Mouse (Mus musculus): ENCODE results near the gene Sh2d6. TPM values are rescaled to one million over a fixed set of nuclear protein-coding genes. Genes with fewer than 3 reads are reported as not detected.
"Not testable (repeated sequence)": the region's sequence is repeated elsewhere in the genome, so short reads cannot be mapped to it uniquely, and the experiment has no call there.

Sh2d6 gene
- total RNA-seq, 2 experiments from 2014 or later: 1.00 to 1.3 TPM

DNA sequence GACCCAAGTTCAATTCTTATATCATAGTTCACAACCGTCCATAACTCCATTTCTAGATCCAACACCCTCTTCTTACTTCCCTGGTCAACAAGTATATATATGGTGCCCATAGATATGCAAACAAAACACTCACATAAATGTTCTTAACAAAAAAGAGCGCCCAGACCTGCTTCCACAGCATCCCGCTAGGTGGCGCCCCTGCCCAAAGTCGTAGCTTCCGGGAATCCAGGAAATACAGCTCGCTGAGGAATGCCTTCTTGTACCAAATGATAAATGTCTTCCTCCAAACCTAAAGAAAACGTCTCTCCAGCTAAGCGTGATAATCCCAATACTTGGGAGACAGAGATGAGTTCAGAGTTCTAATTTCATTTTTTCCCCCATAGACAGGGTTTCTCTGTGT, 13.7 kb upstream of the Sh2d6 start:
- peak; percentile 63 for DNase-seq

DNA sequence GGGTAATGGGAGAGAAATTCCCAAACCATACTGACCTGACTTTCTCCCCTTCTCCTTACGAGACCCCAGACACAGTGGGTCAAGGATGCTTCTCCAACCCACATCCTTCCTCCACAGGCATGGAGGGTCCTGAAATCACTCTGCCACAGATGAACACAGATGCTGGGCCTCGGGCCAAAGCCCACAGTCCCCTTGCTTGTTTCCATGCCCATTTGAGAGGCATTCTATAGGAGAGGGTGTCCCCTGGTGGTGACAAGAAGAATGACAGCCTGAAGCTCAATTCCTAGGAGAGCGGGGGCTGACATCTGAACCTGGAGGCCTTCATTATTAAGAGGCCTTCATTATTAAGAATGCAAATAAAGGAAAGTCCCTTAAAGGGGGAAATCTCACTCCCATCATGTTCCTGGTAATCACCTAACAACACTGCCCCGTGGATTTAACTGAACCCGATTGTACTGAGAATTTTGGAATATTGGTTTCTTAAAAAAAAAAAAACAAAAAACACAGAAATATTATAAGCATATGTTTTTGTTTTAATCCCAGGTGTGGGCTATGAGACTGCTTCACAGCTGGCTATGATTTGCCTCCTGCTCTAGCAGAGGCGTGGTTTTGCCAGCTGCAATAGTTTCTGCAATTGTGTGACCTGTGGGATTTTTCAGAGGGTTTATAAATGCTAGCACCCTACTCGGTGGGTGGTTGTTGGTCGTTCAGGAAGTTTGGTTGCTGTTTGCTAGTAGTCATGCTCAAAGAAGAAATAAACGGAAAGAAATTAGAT, 12.7 kb upstream of the Sh2d6 start:
- peak; percentile 48 for DNase-seq

DNA sequence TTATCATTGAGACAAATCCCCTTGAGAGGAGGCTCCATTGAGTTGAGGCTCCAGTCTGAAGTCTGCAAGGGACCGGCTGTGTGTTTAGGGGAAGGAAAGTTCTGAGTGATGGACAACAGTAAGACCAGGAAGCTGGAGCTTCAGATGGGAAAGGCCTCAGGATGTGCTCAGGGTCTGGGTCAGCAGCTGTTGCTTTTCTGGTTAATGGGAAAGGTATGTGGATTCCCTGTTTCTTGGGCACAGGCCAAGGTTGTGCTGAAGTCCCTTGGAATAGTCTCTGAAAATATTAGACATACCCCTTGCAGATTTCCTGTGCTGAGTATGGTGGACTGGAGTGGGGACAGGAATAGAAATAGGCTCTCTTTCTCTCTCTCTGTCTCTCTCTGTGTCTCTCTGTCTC, 12.0 kb upstream of the Sh2d6 start:
- DNase-seq: not testable (repeated sequence)

DNA sequence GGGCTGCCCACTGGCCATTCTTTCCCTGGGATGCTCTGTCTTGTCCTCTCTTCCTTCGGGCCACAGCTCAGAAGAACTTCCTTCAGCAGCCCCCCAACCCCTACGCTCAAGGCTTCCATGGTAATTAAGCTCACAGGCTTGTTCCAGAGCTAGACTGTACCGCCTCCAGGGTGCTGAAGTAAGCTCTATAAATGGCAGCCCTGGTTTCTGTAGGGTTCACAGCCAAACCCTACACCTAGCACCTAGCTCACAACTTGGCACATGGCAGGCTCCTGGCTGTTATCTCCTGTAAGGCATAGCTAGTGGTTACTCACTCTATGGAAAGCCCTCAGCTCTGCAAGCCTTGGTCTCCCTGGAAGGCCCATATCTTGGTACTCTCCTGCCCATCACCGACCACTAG, 11.1 kb upstream of the Sh2d6 start:
- DNase-seq: no peak

DNA sequence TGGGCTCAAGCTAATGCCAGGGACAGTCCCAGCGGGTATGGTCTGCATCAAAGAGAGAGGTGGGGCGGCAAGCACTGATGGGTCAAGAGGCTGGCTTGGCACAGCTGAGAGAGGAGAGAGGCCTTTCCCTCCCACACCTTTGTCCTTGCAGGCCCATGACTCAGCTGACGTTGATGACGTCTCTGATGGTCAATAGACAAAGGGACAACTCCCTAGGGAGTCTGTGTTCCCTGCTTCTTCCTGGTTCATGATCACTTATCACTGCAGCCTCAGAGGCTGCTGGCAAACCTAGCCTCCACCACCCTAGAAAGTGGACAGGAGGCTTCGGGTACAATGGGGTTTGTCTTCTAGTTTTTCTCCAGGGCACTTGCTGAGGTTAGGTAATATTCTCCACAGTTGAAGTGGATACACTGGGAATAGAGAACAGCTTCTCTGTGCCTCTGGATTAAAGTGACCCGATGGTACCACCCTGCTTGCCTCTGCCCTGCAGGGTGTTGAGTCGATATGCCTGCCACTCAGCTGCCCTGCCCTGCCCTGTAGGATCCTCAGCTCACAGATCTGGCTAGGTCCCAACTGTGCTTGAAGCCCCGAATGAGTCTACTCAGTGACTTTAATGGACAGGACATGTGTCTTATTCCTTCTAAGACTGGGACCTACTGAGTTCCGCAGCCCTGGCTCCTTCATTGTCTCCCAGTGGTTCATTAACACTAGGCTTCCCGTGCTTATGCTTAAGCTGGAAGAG, 7.1 kb upstream of the Sh2d6 start:
- DNase-seq: no peak

DNA sequence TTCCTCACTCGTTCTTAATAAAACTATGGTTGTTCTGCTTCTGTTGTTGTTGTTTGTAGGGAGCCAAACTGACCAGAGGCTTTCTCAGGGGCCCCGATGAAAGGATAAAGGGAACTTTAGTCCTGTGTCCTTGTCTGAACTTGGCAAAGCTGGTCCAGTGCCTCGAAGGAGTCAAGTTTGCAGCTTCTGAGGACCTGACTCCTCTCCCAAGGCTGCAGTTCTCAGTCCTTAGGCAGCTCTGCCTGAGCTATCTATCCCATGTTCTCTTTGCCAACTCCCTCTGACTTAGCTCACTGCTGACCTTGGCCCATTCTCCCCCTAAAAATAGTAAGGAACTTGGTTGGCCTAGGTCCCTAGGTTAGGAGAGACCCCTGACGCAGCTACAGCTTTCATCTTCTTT, 5.6 kb upstream of the Sh2d6 start:
- no peak for DNase-seq

DNA sequence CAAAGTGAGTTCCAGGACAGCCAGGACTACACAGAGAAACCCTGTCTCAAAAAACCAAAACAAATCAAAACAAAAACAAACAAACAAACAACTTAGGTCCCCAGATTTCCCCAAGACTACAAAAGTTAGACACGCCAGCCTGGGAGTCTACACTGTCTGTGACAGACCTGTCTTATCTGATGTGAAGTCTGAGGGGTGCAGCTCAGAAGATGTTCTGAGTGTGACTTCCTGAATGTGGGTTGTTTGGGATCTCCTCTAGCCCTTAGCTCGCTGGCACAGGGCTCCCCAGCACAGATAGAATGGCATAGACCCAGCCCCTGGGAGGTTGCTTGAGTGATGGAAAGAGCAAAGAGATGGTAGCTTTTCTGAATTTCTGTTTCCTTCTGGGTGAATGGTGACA, 2.7 kb upstream of the Sh2d6 start:
- DNase-seq: no peak

DNA sequence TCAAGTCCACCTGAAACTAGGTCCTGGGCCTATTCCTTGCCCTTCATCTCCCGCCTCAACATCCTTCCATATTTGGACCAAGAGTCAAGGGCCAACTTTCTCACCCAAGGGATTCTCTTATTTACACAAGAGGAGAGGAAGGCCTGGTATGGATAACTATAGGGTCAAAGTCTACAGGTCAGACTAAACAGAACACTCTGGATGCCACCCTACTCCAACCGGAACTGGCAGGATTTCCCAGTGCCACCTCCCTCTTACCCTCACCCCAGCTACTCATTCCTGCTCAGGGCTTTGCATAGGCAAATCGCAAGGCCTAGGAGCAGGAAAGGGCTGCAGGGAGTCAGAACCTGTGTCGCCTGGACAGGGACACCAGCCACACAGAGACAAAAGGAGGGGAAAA, 1.7 kb upstream of the Sh2d6 start:
- no peak for DNase-seq

DNA sequence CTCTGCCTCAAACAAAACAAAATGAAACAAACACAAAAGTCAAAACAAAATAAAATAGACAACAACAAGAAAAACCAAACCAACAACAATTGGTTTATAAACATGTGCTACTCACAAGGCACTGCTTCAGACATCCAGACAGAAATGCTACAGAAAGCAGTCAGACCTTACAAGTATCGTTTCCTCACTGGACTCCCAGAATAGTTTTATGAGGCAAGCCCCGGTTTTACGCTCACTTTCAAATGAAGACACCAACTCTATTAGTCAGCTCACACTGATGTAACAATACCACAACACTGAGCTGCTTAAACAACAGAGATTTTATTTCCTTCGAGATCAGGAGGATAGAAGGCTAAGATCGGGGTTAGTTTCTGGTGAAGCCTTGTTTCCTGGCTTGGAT, 781 bp upstream of the Sh2d6 start:
- no peak for DNase-seq

DNA sequence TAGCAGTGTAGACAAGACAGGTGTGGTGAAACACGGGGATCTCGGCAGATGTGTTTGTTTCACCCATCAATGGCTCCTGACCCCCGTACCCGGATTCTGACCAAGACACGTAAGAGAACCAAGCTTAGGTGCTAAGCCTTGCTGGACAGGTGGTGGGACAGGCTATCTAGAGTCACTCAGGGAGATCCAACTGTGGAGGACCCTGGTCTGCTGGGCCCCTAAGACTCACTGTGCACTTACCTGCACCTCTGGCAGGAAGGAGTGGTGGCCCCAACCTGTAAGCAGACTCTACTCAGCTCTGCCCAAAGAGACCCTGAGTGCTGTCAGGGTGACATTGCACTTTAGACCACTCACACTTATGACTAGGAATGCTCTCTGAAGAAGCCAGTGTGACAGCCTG, 603 bp downstream of the Sh2d6 start:
- no peak for DNase-seq

DNA sequence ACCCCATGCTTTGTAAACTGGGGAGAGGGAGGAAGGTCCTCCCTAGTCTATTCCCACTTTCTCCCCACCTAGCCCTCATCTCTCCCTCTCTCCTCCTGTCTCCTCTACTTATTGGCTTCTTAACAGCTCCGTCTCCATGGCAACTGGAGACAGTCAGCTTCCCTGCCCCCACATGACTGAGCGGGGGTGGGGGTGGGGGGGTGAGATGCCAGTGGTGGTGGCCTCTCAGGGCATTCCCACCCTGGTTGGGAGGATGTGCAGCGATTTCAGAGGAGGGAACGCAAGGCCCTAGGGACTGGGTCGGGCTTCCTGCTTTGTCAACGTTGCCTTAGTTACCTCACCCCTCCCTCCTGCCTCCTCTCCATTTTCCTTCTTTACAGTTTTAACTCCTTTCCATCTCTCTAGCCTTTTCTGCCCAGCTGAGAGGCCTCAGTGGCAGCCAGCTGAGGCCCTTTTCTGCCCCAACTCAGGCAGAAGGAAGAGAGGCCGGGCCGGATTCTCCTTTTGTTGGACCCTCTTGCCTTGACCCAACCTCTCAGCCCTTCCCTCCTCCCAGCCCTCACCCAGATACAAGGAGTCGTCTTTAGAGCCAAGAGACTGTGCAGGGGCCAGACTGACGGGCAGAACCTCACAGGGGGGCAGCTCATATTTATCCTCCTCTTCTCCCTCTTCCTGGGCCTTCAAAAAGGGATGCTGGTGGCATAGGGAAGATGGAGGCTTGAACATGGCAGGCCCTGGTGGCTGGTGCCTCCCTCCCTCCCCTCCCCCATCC, 1.4 kb downstream of the Sh2d6 start:
- peak; percentile 50 for DNase-seq

DNA sequence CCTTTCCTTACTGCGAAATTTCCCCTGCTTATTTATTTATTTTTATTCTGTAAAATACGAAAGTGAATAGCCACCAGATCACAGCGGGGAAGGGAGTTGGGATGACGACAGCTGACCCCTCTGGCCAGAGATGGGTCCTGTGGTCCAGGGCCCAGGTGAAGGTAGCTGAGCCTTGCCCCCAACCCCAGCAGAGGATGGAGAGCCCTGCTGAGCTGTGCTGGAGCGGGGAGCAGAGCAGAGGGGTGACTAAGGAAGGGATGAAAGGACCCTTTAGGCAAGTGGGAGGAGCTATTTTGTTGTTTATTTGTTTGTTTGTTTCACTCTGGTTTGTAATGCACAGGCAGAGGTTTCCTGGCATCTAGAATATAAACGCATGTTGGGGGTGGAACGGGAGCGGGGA, 2.2 kb downstream of the Sh2d6 start:
- no peak for DNase-seq

DNA sequence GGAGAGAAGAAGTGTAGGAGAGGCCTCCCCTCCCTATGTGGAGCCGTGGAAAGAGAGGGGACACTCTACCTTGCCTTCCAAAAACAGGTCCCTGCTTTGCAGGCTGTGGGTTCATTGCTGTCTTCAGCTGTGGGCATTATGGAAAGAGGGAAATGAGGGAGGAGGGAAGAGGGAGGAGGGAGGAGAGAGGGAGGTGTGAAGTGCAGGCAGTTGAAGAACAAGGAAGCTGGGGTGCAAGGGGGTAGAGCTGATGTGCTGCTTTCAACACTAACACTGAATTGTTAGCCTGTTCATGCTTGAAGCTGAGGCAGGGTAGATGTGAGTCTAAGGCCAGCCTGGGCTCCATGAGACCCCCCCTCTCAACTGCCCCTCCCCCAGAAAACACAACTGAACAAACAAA, 2.7 kb downstream of the Sh2d6 start:
- DNase-seq: no peak

DNA sequence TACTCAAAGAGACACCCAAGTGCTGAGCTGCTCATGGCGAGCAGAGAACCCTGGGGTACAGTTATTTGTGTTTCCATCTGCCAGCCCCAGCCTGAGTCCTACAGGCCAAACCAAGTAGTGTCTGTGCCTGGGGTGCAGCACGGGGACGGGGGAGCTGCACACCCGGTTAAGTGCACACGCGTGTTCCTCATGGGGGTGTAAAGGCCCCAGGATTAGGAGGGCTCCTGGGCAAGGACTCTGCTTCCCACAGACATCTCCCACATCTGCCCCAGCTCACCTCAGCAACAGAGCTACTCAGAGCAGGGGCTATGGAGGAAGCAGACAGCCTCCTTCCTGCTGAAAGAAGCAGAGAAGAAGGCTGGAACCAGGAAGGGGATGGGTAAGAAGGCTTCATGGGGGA, 5.9 kb downstream of the Sh2d6 start:
- DNase-seq: no peak

DNA sequence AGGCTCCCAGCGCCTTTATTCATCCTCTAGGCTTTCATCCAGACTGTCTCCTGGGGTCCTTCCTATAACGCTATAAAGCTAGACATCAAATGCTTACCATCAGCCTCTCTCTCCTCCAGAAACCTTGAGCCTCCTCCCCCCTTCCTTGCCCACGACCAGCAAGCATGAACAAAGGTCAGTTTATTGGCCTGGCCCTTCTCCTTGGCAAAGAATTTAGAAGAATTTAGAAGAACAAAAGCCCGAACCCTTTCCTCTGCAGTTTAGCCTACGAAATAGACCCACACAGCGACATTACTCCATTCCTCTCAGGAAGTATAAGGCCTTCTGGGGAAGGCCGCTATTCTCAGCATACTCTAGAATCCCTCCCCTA, 8.5 kb downstream of the Sh2d6 start:
- no peak for DNase-seq

DNA sequence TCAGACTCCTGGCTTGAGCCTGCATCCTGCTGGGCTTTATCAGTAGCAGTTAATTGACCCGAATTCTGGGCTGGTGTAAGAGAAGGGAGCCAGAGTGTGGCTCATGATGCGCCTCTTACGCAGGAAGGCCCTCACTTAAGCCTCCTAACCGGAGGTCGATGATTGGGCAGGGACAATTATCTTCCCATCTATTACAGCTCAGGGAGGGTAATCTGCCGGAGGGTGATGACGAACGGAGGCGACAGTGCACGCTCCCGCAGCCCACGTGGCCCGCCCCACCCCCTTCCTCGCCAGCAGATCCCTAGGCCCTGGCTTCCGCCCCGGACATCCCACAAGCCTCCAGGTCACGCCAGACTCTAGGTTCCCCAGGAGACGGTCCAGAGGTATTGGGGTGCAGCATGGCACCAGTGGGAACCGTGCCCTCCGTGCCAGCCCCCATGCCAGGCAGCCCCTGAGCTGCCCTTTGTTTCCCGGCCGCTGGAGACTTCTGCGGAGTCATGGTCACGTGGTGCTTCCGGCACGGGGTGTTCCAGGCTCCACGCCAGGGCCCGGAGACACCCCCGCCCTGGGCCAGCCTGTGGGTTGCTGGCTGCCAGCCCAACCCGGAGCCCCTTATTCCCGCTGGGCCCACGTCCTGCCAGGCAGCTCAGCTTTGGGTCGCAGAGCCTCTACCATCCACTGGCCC, 9.0 kb downstream of the Sh2d6 start:
- DNase-seq: peak; percentile 88

DNA sequence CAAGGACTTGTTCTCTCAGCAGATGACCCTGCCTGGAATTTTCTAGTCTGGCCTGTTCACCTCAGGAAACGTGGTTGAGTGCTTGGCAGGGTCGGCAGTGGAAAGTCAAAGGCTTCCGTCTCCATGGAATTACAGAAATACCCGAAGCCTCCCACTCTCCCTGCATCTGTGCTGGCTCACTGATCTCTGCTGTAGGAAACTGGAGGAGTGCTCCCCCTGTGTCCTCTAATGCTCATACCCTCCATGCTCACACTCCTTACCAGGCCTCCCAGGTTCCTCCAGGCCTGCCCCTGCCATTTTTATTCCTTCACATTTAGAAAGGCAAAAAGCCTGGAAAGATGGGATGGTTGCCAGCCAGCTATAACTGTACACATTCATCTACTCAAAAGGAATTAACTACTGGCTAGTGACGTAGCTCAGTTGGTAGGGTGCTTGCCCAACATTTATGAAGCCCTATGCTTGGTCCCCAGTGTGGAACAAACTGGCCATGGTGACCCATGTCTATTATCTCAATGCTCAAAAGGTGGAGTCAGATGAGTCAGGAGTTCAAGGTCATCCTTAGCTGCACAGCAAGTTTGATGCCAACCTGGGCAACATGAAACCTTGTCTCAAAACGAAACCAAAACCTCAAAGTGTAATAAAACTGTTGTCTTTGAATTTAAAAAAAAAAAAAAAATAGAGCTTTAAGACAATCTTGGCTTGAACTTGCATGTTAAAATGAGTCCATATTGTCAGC, 10.7 kb downstream of the Sh2d6 start:
- DNase-seq: no peak

DNA sequence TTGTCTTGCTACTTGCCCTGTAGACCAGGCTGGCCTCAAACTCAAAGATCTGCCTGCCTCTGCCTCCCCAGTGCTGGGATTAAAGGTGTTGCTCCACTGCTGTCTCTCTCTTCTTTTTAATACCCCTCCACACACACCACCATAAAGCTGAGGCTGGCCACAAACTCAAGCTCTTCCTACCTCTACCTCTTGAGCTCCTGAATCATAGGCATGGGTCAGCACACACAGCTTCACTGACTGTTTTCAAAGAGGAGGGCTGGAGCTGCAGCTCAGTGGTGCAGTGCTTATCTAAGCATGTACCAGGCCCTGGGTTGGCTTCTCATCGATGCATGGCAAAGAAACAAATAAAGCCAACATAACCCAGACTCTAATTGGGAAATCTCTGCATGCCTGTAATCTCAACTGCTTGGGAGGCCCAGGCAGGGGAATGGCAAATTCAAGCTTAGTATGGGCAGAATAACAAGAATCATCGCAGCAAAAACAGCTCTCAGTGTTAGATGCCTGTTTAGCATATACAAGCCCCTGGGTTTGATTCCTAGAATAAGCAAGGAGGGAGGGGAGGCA, 11.6 kb downstream of the Sh2d6 start:
- no peak for DNase-seq

DNA sequence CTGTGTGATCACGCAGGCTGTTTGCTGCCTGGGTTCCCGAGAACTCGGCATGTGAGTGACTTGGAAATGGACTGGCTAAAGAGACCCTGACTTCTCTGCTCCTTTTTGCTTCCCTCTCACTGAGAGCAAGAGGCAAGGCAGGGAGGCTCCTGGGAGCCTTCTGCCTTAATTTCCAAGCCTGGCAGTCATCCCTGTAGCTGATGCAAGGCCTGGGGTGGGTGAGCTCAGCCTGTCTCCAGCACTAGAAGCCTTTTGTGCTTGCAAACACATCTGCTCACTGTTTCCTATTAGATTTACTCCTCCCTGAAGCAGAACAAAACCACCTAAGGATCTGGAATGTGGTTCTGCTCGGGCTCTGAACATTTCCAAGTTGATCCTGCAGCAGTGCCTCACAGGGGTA, 12.9 kb downstream of the Sh2d6 start:
- DNase-seq: peak; percentile 66

DNA sequence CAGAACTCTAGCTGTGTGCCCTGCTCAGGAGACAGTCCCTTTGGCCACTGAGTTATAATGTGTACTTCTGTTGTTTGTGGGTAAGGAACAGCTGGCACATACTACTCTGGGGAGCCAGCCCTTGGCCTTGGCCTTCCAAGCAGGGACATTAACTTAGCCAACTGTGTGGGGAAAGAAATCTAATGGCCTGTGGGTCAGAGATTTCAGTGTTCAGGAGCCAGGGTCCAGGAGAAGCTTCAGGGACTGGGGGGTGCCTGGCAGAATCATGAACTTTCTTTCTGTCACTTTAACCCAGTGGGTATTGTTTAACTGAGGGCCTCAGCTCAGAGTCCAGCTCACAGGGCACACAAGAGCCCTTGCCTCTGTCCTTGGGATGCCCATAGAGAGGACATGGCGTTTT, 15.4 kb downstream of the Sh2d6 start:
- no peak for DNase-seq

DNA sequence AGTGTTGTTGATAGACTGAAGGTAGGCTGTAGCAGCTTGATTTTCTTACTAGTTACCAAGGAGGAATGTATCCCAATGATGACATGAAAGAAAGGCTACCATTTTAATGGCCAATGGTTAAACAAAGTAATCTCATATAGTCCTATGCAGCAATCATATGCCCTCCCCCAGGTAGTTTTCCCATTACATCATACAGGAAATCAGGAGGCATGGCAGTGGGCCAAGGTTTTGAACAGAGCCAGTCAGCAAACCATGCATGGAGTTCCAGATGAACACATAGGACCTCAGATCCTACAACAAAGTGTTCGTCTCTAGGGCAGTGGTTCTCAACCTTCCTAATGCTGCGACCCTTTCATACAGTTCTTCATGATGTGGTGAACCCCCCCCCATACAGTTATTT, 17.6 kb downstream of the Sh2d6 start:
- DNase-seq: no peak

DNA sequence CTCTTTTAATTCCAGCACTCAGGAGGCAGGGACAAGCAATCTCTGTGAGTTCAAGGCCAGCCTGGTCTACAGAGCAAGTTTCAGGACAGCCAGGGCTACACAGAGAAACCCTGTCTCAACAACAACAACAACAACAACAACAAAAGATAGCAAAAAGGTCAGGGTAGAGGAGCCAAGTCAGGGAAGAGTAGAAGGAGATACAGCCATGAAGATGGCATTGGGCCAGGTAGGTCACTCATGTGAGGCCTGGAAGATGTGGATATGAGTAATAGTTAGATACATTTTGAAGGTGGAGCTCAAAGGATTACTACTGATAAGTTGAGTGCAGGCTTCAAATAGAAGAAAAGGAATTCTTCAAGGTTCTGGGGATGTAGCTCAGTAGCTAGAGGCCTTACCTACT, 18.2 kb downstream of the Sh2d6 start:
- no peak for DNase-seq

Data from gastrocnemius, postnatal 25 days (tissue).